Mouse (Mus musculus): Measurements from ENCODE around the gene Slc39a11.
"Not testable (repeated sequence)": the region's sequence is repeated elsewhere in the genome, so short reads cannot be mapped to it uniquely, and the experiment has no call there.

Gene Slc39a11

GRCm38 (mm10) chr11:113588936-113589335 is 60.9 kb downstream of the Slc39a11 start:
- no peak for DNase-seq

DNA sequence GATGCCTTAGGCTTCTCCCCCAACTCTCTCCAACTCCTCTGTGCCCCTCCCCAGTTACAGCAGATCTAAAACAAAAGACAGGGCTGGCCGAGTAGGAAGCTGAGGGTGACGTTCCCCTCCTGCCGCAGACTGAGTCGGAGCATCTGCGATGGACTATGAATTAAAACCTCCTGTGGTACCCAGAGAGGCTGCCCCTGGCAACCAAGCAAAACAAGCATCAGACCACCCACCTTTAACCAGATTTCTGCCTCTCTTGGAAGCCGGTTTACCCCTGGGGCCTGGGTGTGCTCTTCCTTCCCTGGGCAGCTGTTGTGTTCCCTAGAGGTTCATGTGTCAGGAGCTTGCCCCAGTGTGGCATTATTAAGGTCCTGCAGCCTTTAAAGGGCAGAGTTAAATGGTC is 63.5 kb downstream of the Slc39a11 start:
- no peak for DNase-seq

- DNase-seq, result no peak
Measured at GRCm38 (mm10) chr11:113583879-113584661, 65.8 kb downstream of the Slc39a11 start.

DNA sequence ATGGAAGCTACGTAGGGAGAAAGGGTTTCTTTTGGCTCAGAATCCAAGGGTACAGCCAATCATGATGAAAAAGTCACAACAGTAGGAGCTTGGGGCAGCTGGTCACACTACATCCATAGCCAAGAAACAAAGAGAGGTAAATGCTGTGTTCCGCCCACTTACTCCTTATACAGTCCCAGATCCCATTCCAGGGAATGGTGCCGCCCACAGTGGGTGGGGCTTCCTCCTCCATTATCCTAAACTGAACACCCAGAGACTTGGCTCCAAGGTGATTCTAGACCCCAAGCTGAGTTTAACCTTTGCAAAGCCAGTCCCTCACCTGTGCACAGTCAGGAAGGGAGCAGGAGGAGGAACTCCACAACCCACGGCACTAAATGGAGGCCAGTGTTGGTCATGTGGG is 72.7 kb downstream of the Slc39a11 start:
- DNase-seq, result no peak

- DNase-seq, result no peak
Measured at GRCm38 (mm10) chr11:113572641-113573040, 77.2 kb downstream of the Slc39a11 start.

- DNase-seq, result no peak
Measured at GRCm38 (mm10) chr11:113571616-113572015, 78.3 kb downstream of the Slc39a11 start.

DNA sequence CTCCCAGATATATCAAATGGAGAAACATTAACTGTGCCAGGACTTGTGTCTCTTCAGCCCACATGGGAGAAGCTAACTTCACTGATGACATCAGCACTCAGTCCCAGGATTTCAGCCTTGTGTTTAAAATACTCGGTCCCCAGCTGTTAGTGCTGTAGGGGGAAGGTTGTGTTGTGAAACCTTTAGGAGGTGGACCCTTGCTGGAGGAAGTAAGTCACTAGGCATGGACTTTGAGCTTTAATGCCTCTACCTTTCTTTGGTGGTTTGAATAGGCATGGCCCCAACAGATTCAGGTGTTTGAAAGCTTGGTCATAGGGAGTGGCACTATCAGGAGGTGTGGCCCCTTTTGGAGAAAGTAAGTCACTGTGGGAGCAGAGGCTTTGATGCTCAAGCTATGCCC is 80.9 kb downstream of the Slc39a11 start:
- no peak for DNase-seq

- not testable (repeated sequence) for DNase-seq
Measured at GRCm38 (mm10) chr11:113567926-113568325, 82.0 kb downstream of the Slc39a11 start.

DNA sequence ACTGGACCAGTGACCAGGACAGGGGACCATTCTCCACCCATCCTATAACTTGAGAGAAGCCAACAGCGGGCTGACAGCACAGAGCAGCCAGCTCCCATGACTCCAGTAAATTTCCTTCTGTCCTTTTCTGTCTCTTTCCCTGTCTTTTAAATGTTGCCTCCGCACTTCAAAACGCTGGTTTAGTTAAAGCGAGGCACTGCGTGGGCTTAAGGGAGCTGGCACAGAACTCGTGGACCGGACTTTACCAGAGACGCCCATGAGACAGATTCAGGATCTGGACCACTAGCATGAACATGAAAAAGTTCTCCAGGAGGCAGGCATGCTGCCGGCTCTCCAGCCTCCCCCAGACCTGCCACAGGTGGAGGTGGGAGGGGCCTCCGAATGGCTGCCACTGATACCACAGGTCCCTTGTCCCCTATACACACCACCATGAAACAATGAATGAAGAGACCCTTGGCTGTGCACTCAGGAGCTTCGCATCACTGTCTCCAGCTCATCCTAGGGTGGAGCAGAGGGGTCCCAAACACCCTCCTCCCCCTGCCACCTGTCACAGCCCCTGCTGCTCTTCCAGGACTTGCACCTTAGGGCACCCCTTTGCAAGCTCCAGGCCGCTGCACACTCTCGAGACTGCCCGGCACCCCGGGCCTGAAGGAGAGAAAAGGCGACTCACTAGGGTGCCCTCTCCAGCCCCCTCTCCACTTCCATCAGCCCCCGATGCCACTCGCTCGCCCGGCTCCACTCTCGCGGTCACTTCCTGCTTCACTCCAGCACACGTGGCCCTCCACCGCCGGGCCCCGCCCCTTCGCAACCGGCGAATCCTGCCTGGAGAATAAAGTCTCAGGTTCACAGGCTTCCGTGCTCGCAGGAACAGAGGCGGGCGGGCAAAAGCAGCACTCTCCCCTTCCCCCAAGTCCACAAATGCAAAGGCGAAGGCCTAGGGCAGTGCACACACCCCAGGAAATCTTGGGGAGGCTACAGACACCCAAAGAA is 84.6 kb downstream of the Slc39a11 start:
- DNase-seq, result peak; percentile 86 to 92

DNA sequence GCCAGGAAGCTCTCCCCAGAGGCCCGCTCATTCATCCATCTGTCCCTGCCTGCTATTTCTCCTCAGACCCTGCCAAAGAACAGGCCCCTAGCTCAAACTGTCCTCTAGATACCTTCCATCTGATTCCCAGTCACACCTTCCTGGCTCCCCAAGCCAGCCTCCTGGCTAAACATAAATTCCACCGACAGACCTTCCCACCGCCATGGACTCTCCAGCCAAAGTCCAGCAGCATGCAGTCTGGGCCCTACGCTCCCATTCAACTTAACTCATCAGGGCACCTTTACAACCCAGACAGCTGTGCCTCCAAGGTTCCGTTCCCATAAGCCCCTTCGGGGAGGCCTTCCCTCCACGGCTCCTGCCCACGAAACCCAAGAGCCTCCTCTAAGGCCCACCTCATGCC is 87.6 kb downstream of the Slc39a11 start:
- peak; percentile 45 to 77 for DNase-seq

DNA sequence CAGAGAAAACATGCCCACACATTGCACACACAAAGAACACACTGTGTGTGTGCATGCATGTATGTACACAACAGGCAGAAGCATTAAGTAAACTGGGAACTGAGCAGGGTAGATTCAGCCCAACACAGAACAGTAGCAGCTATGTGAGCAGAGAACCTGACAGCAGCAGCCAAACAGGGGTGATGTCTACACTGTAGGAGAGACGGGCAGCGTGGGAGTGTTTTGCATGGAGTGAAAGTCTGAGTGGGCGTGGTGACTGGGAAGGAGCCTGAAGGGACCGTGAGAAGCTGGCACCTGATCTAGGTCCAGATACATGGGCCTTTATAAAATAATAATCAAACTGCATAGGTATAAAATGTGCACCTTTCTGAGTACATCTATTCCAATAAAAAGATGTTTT is 89.7 kb downstream of the Slc39a11 start:
- no peak for DNase-seq

- DNase-seq, result peak in 1 of 2 experiments; percentile 20
Measured at GRCm38 (mm10) chr11:113558505-113558904, 91.4 kb downstream of the Slc39a11 start.

- DNase-seq, result no peak
Measured at GRCm38 (mm10) chr11:113556142-113556541, 93.7 kb downstream of the Slc39a11 start.

- DNase-seq, result no peak
Measured at GRCm38 (mm10) chr11:113554701-113555360, 95.0 kb downstream of the Slc39a11 start.

DNA sequence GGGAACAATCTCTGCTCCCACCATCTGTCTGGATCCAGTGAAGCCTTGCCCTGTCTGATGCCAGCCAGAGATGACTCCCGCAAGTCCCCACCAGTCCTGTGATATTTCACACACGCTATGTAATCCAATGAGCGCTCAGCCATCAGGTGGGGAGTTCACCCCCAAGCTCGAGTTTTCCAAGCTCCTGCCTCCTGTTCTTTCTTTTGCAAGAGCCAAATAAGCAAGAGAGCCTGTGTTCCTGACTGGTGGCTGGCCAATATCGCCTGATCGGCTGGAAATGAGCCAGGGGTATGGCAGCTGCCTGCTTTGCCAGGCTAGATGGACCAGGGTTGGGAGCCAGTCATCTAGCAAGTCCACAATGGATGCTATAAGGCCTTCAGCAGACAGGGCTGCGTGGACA is 95.7 kb downstream of the Slc39a11 start:
- DNase-seq, result no peak

DNA sequence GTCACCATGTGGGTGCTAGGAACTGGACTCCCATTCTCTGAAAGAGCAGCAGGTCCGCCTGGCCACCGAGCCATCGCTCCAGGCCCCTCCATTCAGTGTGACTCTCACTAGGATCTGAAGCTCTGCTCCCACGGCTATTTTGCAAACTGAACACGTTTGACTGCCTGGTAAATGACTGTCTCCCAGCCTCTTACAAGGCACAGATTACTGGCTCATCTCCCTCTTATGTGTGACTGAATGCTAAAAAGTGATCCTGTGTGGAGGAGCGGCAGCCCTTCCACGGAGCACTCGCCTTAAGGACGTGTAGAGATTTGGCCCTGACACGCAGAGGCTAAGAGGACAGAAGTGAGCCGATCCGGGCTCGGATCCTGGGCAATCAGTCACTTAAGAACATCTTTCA is 96.3 kb downstream of the Slc39a11 start:
- DNase-seq, result no peak

DNA sequence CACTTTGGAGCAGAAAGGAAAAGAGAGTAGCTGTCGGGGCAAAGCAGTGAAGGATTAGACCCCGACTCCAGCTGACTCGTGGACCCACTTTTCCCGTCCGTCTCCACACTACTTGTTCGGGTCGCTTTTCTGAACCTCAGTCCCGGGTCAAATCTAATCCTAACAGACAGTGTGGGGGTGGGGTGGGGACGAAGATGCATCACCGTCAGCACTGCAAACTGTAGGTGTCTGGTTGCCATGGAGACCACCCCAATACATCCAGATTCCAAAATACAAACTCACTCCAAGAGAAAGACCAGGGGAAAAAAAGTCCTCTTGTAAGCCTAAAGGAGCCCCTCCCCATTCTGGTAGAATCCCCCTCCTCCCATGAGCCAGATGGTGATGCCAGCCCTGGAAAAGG is 97.3 kb downstream of the Slc39a11 start:
- no peak for DNase-seq

GRCm38 (mm10) chr11:113546217-113546877 is 103.5 kb downstream of the Slc39a11 start:
- DNase-seq, result peak; percentile 36 to 60

DNA sequence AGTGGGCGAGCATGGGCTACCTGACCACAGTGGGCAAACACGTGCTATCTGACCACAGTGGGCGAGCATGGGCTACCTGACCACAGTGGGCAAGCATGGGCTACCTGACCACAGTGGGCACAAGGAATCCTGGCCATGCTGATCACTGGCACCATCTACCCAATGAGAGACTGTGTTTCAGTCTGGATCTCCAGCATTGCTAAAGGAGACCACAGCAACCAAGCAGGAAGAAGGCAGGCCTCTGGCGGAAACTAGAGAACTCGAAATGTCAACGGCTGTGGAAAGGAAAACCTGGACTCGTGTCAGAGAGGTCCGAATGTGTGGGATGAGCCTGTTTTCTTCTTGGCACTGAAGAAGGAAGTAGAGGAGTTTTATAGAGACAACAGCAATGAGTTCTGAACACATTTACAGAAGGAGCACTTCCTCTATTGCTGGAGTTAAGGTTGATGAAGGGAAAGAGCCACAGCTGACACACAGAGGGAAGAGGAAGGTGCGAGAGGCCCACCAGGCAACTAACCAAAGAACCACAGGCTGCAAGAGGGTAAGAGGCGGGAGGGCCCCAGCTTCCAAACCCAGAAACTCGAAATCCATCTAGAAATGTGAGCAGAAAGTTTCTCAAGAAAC is 105.8 kb downstream of the Slc39a11 start:
- DNase-seq, result no peak

- DNase-seq, result no peak
Measured at GRCm38 (mm10) chr11:113541073-113541472, 108.8 kb downstream of the Slc39a11 start.

GRCm38 (mm10) chr11:113539502-113540209 is 110.2 kb downstream of the Slc39a11 start:
- no peak for DNase-seq
